Mouse (Mus musculus) forebrain, embryonic 16.5 days (tissue): Measurements from ENCODE around the gene Ptchd4. TPM values are rescaled to one million over a fixed set of nuclear protein-coding genes. Genes with fewer than 3 reads are reported as not detected.

ENCODE experiments used
- ATAC-seq: fragments of 200-750 bp; cut with Nextera tagmentation; 2 replicates; pipeline ENCODE4 v1.8.0; 2017; ENCODE audit warnings: mild to moderate bottlenecking, moderate library complexity
- H3K27ac ChIP-seq: fragments of 300-500 bp; sonication (generic); 2 replicates; pipeline ENCODE4 v1.5.1; 2014; ENCODE audit warnings: low read length, control low read depth
- H3K27me3 ChIP-seq: fragments of 300-500 bp; sonication (generic); replicated peaks from 2 replicates; pipeline ENCODE4 v1.6.1; 2014; ENCODE audit warnings: low read length; ENCODE audit not compliant: control insufficient read depth, insufficient read depth
- H3K36me3 ChIP-seq: fragments of 300-500 bp; sonication (generic); 2 replicates; pipeline ENCODE4 v1.6.1; 2014; ENCODE audit not compliant: control insufficient read depth, insufficient read depth
- H3K4me1 ChIP-seq: fragments of 300-500 bp; sonication (generic); replicated peaks from 2 replicates; pipeline ENCODE4 v1.6.1; 2014; ENCODE audit warnings: low read length; ENCODE audit not compliant: control insufficient read depth, insufficient read depth
- H3K4me2 ChIP-seq: fragments of 300-500 bp; sonication (generic); 2 replicates; pipeline ENCODE4 v1.6.1; 2014; ENCODE audit warnings: mild to moderate bottlenecking, low read length, control low read depth
- H3K4me3 ChIP-seq: fragments of 300-500 bp; sonication (generic); replicated peaks from 2 replicates; pipeline ENCODE4 v1.5.1; 2014; ENCODE audit warnings: mild to moderate bottlenecking, low read length, control low read depth
- H3K9ac ChIP-seq: fragments of 300-500 bp; sonication (generic); replicated peaks from 2 replicates; pipeline ENCODE4 v1.6.1; 2014; ENCODE audit warnings: low read depth, low read length, control low read depth
- H3K9me3 ChIP-seq: fragments of 300-500 bp; sonication (generic); 2 replicates; pipeline ENCODE4 v1.6.1; 2016; ENCODE audit warnings: low read length; ENCODE audit not compliant: control insufficient read depth
- WGBS: fragments of 180-500 bp; shearing (Covaris S2); extraction: QIAGEN DNeasy Blood & Tissue Kit; methylation state at CpG from one replicate; pipeline ENCODE4 v1.1.7; 2014; 5-methylcytosine and 5-hydroxymethylcytosine counted together
- polyA plus RNA-seq: library from polyadenylated mRNA; unstranded; fragments of >200 nt; fragmentation: Nextera tagmentation; extraction: Ambion mirVana; gene quantifications from 2 replicates; pipeline ENCODE4 v1.2.1, GENCODE M21; 2015

Ptchd4 gene
- polyA plus RNA-seq, 1 experiment from 2014 or later: 7.5 TPM

DNA sequence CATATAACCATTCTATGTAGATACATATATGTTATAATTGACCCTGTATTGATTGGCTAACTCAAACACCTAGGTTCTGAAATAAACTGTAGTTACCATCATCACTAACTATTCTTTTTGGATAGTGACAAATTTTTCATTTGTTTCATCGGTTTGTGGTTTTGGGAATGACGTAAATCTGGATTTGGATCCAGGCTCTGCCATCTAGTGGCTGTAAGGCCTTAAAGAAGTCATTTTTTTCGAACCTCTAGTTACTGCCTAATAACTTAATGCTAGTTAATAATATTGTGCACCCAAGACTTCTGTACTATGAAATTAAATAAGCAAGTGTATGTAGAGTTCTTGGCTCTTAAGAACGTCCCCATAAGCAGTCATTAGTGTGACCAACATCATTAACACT, 11.5 kb upstream of the Ptchd4 start:
- Histone ChIP-seq H3K27ac (no peak overlapping the region), H3K9ac (no peak overlapping the region), H3K4me3 (no peak overlapping the region), H3K4me2 (no peak overlapping the region), H3K27me3 (no peaks in the 10 kb centered on the region), H3K36me3 (no peaks in the 10 kb centered on the region), H3K9me3 (no peaks in the 10 kb centered on the region), H3K4me1 (no peaks in the 10 kb centered on the region)
- ATAC-seq: no peak
- 64% methylated on average over 4 of the region's 4 CpGs for WGBS

DNA sequence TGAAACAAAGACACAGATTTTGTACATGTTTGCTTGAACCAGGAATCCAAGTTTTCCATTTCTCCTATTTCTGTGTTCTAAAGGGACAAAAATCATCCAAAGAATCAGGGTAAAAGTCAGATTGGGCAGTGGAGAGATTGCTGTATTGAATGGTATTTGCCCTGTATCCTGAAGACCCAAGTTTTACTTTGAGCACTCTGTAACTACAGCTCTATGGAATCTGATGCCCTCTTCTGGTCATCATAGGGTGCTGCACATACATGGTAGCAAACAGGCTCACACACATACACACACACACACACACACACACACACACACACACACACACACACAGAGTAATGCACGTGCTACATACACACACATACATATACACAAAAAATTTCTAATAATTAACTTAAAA, 8.7 kb upstream of the Ptchd4 start:
- H3K4me3 ChIP-seq: no peak overlapping the region
- H3K9ac ChIP-seq: no peak overlapping the region
- no peak overlapping the region for H3K27ac ChIP-seq
- H3K9me3 ChIP-seq: no peaks in the 10 kb centered on the region
- H3K4me1 ChIP-seq: no peaks in the 10 kb centered on the region
- no peaks in the 10 kb centered on the region for H3K36me3 ChIP-seq
- no peak for ATAC-seq
- WGBS: 100% methylated on average over 1 of the region's 1 CpGs
- H3K4me2 ChIP-seq: no peak overlapping the region
- no peaks in the 10 kb centered on the region for H3K27me3 ChIP-seq

DNA sequence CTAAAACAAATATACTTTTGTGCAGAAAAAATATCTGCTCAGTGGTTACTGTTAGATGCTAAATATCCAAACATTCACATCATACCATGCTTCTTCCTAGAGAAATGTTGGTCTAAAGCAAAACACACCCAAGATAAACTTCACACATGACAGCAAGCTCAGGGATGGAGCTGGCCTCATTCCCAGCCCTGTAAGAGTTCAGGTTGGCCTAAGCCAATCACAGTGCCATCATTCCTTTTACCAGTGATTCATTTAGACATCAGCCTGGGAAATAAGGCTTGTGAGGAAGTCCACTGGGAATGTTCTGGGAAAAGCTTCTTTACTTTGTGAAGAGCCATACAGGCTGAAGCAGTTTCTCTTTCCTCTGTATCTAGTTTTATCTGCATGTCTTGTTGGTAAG, 5.6 kb upstream of the Ptchd4 start:
- ATAC-seq: no peak
- Histone ChIP-seq H3K27me3 (no peaks in the 10 kb centered on the region), H3K36me3 (no peaks in the 10 kb centered on the region)

DNA sequence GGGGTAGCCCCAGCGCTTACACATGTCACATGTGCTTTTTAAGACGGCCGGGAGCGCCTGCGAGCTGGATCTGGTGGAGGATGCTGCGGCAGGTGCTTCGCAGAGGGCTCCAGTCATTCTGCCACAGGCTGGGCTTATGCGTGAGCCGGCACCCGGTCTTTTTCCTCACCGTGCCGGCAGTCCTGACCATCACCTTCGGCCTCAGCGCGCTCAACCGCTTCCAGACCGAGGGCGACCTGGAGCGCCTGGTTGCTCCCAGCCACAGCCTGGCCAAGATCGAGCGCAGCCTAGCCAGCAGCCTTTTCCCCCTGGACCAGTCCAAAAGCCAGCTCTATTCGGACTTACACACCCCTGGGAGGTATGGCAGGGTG, 850 bp downstream of the Ptchd4 start:
- H3K9me3 ChIP-seq: no peaks in the 10 kb centered on the region
- H3K4me1 ChIP-seq: peaks cover 4% of the 10 kb centered on the region; the same call in 1 of the 2 replicates
- H3K27me3 ChIP-seq: no peaks in the 10 kb centered on the region
- peak overlapping the region; percentile 79 for H3K4me3 ChIP-seq
- no peak overlapping the region for H3K27ac ChIP-seq
- WGBS: 0% methylated on average over 22 of the region's 22 CpGs
- peak overlapping the region; percentile 96 for H3K4me2 ChIP-seq
- peak overlapping the region; percentile 69 for H3K9ac ChIP-seq
- no peaks in the 10 kb centered on the region for H3K36me3 ChIP-seq
- peak; percentile 86 for ATAC-seq

More for the DNA sequence above, 5.6 kb upstream of the Ptchd4 start:
- Histone ChIP-seq H3K4me3 (no peak overlapping the region), H3K9me3 (no peaks in the 10 kb centered on the region), H3K4me2 (no peak overlapping the region), H3K4me1 (no peaks in the 10 kb centered on the region), H3K9ac (no peak overlapping the region), H3K27ac (no peak overlapping the region)

DNA sequence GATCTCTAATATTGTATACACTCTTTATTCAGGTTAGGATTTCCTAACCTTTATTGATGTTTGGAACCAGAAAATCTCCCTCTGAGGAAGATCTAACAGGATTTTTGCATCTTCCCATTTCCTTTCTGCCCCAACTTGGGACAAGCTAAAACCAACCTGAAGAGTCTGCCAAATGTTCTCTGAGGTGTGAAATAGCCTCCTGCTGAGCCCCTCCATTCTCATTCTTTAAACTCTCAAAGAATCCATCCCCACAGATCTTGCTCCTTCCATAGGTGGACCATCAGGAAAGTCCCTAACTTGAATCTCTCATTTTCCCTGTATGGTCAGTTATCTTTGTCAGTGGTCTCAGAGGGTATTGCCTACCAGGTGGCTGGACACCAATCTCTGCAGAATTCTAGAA, 20.0 kb downstream of the Ptchd4 start:
- no peaks in the 10 kb centered on the region for H3K36me3 ChIP-seq
- no peak overlapping the region for H3K27ac ChIP-seq
- no peaks in the 10 kb centered on the region for H3K9me3 ChIP-seq
- no peak overlapping the region for H3K9ac ChIP-seq
- no peak overlapping the region for H3K4me2 ChIP-seq
- no peak overlapping the region for H3K4me3 ChIP-seq
- no peak for ATAC-seq
- no peaks in the 10 kb centered on the region for H3K4me1 ChIP-seq
- H3K27me3 ChIP-seq: no peaks in the 10 kb centered on the region

DNA sequence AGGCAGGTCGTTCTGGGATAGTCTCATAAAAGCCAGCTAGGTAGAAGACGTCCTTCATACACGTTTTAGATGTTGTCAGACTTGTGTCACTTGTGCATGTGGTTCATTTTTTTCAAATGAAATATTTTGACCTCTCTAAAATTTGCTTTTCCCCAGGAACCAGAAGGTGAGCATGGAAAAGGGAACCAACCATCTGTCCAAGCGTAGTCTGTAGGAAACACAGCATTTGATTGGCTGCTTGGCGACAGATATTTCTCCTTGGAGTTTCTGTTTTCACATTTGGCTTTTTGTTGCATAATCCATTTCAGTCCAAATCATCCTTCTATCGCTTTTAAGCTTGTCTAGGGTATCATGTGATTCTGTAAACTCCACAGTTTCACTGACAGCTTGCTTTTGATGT, 20.8 kb downstream of the Ptchd4 start:
- Histone ChIP-seq H3K36me3 (no peaks in the 10 kb centered on the region), H3K4me2 (no peak overlapping the region), H3K9ac (no peak overlapping the region), H3K9me3 (no peaks in the 10 kb centered on the region), H3K4me1 (no peaks in the 10 kb centered on the region), H3K27ac (no peak overlapping the region), H3K4me3 (no peak overlapping the region), H3K27me3 (no peaks in the 10 kb centered on the region)
- 81% methylated on average over 6 of the region's 6 CpGs for WGBS
- ATAC-seq: no peak

DNA sequence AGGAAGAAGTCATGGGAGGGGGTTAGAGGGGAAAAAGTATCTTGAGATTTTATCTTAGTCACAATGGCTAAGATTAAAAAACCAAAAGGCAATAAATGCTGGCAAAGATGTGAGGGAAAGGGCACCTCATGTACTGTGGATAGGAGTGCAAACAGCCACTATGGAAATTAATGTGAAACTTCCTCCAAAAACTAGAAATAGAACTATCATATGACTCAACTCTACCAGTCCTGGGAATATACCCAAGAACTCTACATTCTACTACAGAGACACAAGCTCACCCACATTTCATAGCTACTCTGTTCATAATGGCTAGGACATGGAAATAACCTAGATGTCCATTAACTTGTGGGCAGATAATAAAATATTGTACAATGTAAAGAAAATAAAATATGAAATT, 30.3 kb downstream of the Ptchd4 start:
- Histone ChIP-seq H3K4me2 (no peak overlapping the region), H3K36me3 (no peaks in the 10 kb centered on the region), H3K9ac (no peak overlapping the region), H3K4me3 (no peak overlapping the region), H3K27me3 (no peaks in the 10 kb centered on the region), H3K9me3 (no peaks in the 10 kb centered on the region), H3K27ac (no peak overlapping the region), H3K4me1 (no peaks in the 10 kb centered on the region)
- no peak for ATAC-seq

DNA sequence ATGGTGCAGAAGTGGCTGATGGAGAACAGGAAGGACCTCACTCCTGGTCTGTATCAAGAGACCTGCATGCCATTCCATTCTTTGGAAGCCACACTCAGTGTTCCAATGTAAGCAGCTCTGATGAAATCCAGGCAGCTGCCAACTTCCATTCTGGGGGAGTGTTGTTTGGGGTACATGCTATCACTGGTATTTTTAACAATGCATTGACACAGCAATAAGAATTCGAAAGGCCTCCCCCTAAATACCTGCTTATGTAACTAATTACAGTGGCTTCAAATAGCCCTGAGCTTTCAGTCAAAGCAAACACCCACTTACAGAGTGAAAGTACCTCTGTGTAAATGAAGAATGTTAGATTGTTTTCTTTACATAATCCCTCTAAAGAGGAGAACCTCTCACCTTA, 42.7 kb downstream of the Ptchd4 start:
- no peaks in the 10 kb centered on the region for H3K9me3 ChIP-seq
- H3K27me3 ChIP-seq: no peaks in the 10 kb centered on the region
- H3K4me1 ChIP-seq: no peaks in the 10 kb centered on the region
- no peaks in the 10 kb centered on the region for H3K36me3 ChIP-seq
- no peak overlapping the region for H3K4me2 ChIP-seq
- H3K27ac ChIP-seq: no peak overlapping the region
- no peak overlapping the region for H3K4me3 ChIP-seq
- no peak overlapping the region for H3K9ac ChIP-seq
- no peak for ATAC-seq
- WGBS: 51% methylated on average over 1 of the region's 1 CpGs

DNA sequence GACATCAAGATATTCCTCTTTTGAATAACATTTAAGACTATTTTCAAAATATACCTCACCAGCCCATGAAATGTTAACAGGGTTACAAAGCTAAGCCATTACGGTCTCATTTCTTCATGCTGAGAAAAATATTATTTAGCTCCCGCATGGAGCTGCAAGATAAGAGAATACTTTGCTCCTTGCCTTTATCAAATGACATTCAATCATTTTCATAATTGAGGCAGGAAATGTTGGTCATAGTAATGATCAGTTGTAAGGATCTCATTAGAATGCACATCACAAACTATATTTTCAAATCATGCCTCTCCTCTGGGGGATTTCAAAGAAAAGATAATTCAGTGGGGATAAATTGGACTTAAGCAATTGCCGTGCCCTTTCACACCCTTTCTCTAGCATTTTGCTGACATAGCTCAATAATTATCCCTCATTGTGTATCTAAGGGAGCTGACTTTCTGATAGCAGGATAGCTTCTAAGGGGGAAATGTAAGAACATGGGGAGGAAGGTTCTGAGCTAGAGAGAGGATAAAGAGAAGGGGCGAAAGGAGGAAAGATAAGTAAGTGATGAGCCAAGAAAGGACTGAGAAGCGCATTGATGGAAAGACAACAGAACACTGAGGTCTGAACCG, 47.5 kb downstream of the Ptchd4 start:
- Histone ChIP-seq H3K27me3 (no peaks in the 10 kb centered on the region), H3K4me1 (no peaks in the 10 kb centered on the region), H3K4me3 (no peak overlapping the region), H3K27ac (no peak overlapping the region), H3K36me3 (no peaks in the 10 kb centered on the region), H3K9ac (no peak overlapping the region), H3K4me2 (no peak overlapping the region), H3K9me3 (no peaks in the 10 kb centered on the region)
- WGBS: 77% methylated on average over 6 of the region's 6 CpGs
- no peak for ATAC-seq

DNA sequence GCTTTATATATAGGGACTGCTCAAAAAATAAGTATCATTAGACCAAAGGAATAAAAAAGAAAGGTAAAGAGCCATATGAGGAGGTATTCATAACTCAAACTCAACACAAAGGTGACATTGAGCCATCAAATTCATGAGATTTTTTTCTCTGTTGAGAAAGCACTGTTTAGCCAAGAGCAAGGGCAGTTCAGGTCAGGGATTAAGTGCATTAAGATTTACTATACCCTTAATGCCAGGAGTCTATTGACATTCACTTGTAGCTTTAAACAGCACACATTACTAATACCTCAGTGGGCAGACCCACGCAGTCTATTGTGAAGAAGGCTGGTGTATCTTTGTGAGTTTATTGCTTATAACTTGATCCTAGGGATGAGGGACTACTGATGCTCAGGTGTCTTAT, 49.0 kb downstream of the Ptchd4 start:
- Histone ChIP-seq H3K4me2 (no peak overlapping the region), H3K36me3 (no peaks in the 10 kb centered on the region), H3K27me3 (no peaks in the 10 kb centered on the region), H3K9me3 (no peaks in the 10 kb centered on the region), H3K4me1 (no peaks in the 10 kb centered on the region), H3K9ac (no peak overlapping the region), H3K4me3 (no peak overlapping the region), H3K27ac (no peak overlapping the region)
- ATAC-seq: no peak
- 50% methylated on average over 1 of the region's 1 CpGs for WGBS
